Mouse (Mus musculus): ENCODE measurements at regions not wholly inside any gene's neighbourhood (a gene's known extent, or its start where the extent isn't known, plus 50 kb on each side); places are given as distances from the start of the nearest gene placed in this dataset.

GRCm38 (mm10) chr14:47820571-47821143 lies 172.4 kb downstream of the Ktn1 start:
- Histone ChIP-seq H3K4me1 (ENCODE audit: control insufficient read depth, insufficient read depth, low read length) (no peaks in the 10 kb centered on the region), H3K27ac (ENCODE audit: insufficient read depth, low read length) (no peak overlapping the region), H3K4me3 (replicated peaks; ENCODE audit: insufficient read depth, low read depth, low read length) (no peak overlapping the region), H3K27me3 (ENCODE audit: control insufficient read depth, insufficient read depth, low read length) (no peaks in the 10 kb centered on the region)
- no peak for DNase-seq
- 51% methylated on average over 13 of the region's 13 CpGs for WGBS
- TF ChIP-seq POLR2A (IDR thresholded peaks at IDR 0.05; ENCODE audit: borderline replicate concordance, insufficient read depth, low read length), result no peak
- no peak for TF ChIP-seq CTCF (IDR thresholded peaks at IDR 0.05; ENCODE audit: borderline replicate concordance, insufficient read depth, low read depth, low read length)

GRCm38 (mm10) chr14:47823182-47823581 lies 174.9 kb downstream of the Ktn1 start:
- DNase-seq, result no peak
- Histone ChIP-seq H3K27me3 (ENCODE audit: control insufficient read depth, insufficient read depth, low read length) (no peaks in the 10 kb centered on the region), H3K27ac (ENCODE audit: insufficient read depth, low read length) (no peak overlapping the region), H3K4me3 (replicated peaks; ENCODE audit: insufficient read depth, low read depth, low read length) (no peak overlapping the region), H3K4me1 (ENCODE audit: control insufficient read depth, insufficient read depth, low read length) (no peaks in the 10 kb centered on the region)
- no peak for TF ChIP-seq CTCF (IDR thresholded peaks at IDR 0.05; ENCODE audit: borderline replicate concordance, insufficient read depth, low read depth, low read length)
- TF ChIP-seq POLR2A (IDR thresholded peaks at IDR 0.05; ENCODE audit: borderline replicate concordance, insufficient read depth, low read length), result no peak
- WGBS, result 41% methylated on average over 9 of the region's 9 CpGs

- WGBS, result 82% methylated on average over 8 of the region's 8 CpGs
- Histone ChIP-seq H3K4me3 (replicated peaks; ENCODE audit: insufficient read depth, low read depth, low read length) (no peak overlapping the region), H3K27me3 (ENCODE audit: control insufficient read depth, insufficient read depth, low read length) (no peaks in the 10 kb centered on the region), H3K27ac (ENCODE audit: insufficient read depth, low read length) (no peak overlapping the region), H3K4me1 (ENCODE audit: control insufficient read depth, insufficient read depth, low read length) (no peaks in the 10 kb centered on the region)
- no peak for DNase-seq
- no peak for TF ChIP-seq POLR2A (IDR thresholded peaks at IDR 0.05; ENCODE audit: borderline replicate concordance, insufficient read depth, low read length)
- TF ChIP-seq CTCF (IDR thresholded peaks at IDR 0.05; ENCODE audit: borderline replicate concordance, insufficient read depth, low read depth, low read length), result no peak
Observed at GRCm38 (mm10) chr14:47823696-47824095, 175.4 kb downstream of the Ktn1 start.

GRCm38 (mm10) chr14:47825446-47825956 lies 177.3 kb downstream of the Ktn1 start:
- Histone ChIP-seq H3K4me1 (ENCODE audit: control insufficient read depth, insufficient read depth, low read length) (no peaks in the 10 kb centered on the region), H3K27me3 (ENCODE audit: control insufficient read depth, insufficient read depth, low read length) (no peaks in the 10 kb centered on the region), H3K4me3 (replicated peaks; ENCODE audit: insufficient read depth, low read depth, low read length) (no peak overlapping the region), H3K27ac (ENCODE audit: insufficient read depth, low read length) (no peak overlapping the region)
- TF ChIP-seq POLR2A (IDR thresholded peaks at IDR 0.05; ENCODE audit: borderline replicate concordance, insufficient read depth, low read length) (no peak), CTCF (IDR thresholded peaks at IDR 0.05; ENCODE audit: borderline replicate concordance, insufficient read depth, low read depth, low read length) (no peak)
- no peak for DNase-seq
- WGBS, result 91% methylated on average over 3 of the region's 3 CpGs

GRCm38 (mm10) chr14:47826545-47826944 lies 178.3 kb downstream of the Ktn1 start:
- H3K27ac ChIP-seq (ENCODE audit: insufficient read depth, low read length), result no peak overlapping the region
- H3K4me3 ChIP-seq (replicated peaks; ENCODE audit: insufficient read depth, low read depth, low read length), result no peak overlapping the region
- H3K4me1 ChIP-seq (ENCODE audit: control insufficient read depth, insufficient read depth, low read length), result no peaks in the 10 kb centered on the region
- H3K27me3 ChIP-seq (ENCODE audit: control insufficient read depth, insufficient read depth, low read length), result no peaks in the 10 kb centered on the region
- WGBS, result 59% methylated on average over 4 of the region's 4 CpGs
- TF ChIP-seq POLR2A (IDR thresholded peaks at IDR 0.05; ENCODE audit: borderline replicate concordance, insufficient read depth, low read length) (no peak), CTCF (IDR thresholded peaks at IDR 0.05; ENCODE audit: borderline replicate concordance, insufficient read depth, low read depth, low read length) (no peak)
- DNase-seq, result no peak

GRCm38 (mm10) chr14:47827623-47828022 lies 179.4 kb downstream of the Ktn1 start:
- DNase-seq, result no peak
- TF ChIP-seq CTCF (IDR thresholded peaks at IDR 0.05; ENCODE audit: borderline replicate concordance, insufficient read depth, low read depth, low read length) (no peak), POLR2A (IDR thresholded peaks at IDR 0.05; ENCODE audit: borderline replicate concordance, insufficient read depth, low read length) (no peak)
- no peak overlapping the region for H3K27ac ChIP-seq (ENCODE audit: insufficient read depth, low read length)
- H3K4me1 ChIP-seq (ENCODE audit: control insufficient read depth, insufficient read depth, low read length), result no peaks in the 10 kb centered on the region
- no peak overlapping the region for H3K4me3 ChIP-seq (replicated peaks; ENCODE audit: insufficient read depth, low read depth, low read length)
- no peaks in the 10 kb centered on the region for H3K27me3 ChIP-seq (ENCODE audit: control insufficient read depth, insufficient read depth, low read length)
- 67% methylated on average over 2 of the region's 2 CpGs for WGBS

- no peak overlapping the region for H3K4me3 ChIP-seq (replicated peaks; ENCODE audit: insufficient read depth, low read depth, low read length)
- DNase-seq, result no peak
- TF ChIP-seq POLR2A (IDR thresholded peaks at IDR 0.05; ENCODE audit: borderline replicate concordance, insufficient read depth, low read length) (no peak), CTCF (IDR thresholded peaks at IDR 0.05; ENCODE audit: borderline replicate concordance, insufficient read depth, low read depth, low read length) (no peak)
- no peak overlapping the region for H3K27ac ChIP-seq (ENCODE audit: insufficient read depth, low read length)
- no peaks in the 10 kb centered on the region for H3K27me3 ChIP-seq (ENCODE audit: control insufficient read depth, insufficient read depth, low read length)
- WGBS, result 21% methylated on average over 10 of the region's 10 CpGs
- H3K4me1 ChIP-seq (ENCODE audit: control insufficient read depth, insufficient read depth, low read length), result no peaks in the 10 kb centered on the region
Observed at GRCm38 (mm10) chr14:47833696-47834095, 185.4 kb downstream of the Ktn1 start.

- H3K4me1 ChIP-seq (ENCODE audit: control insufficient read depth, insufficient read depth, low read length), result no peaks in the 10 kb centered on the region
Observed at GRCm38 (mm10) chr14:47835408-47835807, 187.2 kb downstream of the Ktn1 start.

More at GRCm38 (mm10) chr14:47835408-47835807, 187.2 kb downstream of the Ktn1 start:
- TF ChIP-seq POLR2A (IDR thresholded peaks at IDR 0.05; ENCODE audit: borderline replicate concordance, insufficient read depth, low read length), result no peak
- TF ChIP-seq CTCF (IDR thresholded peaks at IDR 0.05; ENCODE audit: borderline replicate concordance, insufficient read depth, low read depth, low read length), result no peak
- WGBS, result 69% methylated on average over 4 of the region's 4 CpGs
- H3K27ac ChIP-seq (ENCODE audit: insufficient read depth, low read length), result no peak overlapping the region
- DNase-seq, result no peak
- no peak overlapping the region for H3K4me3 ChIP-seq (replicated peaks; ENCODE audit: insufficient read depth, low read depth, low read length)
- no peaks in the 10 kb centered on the region for H3K27me3 ChIP-seq (ENCODE audit: control insufficient read depth, insufficient read depth, low read length)

Data from cerebellum, adult 2 months (tissue).